Mouse (Mus musculus): ENCODE results near the gene Ada.

The Ada gene

DNA sequence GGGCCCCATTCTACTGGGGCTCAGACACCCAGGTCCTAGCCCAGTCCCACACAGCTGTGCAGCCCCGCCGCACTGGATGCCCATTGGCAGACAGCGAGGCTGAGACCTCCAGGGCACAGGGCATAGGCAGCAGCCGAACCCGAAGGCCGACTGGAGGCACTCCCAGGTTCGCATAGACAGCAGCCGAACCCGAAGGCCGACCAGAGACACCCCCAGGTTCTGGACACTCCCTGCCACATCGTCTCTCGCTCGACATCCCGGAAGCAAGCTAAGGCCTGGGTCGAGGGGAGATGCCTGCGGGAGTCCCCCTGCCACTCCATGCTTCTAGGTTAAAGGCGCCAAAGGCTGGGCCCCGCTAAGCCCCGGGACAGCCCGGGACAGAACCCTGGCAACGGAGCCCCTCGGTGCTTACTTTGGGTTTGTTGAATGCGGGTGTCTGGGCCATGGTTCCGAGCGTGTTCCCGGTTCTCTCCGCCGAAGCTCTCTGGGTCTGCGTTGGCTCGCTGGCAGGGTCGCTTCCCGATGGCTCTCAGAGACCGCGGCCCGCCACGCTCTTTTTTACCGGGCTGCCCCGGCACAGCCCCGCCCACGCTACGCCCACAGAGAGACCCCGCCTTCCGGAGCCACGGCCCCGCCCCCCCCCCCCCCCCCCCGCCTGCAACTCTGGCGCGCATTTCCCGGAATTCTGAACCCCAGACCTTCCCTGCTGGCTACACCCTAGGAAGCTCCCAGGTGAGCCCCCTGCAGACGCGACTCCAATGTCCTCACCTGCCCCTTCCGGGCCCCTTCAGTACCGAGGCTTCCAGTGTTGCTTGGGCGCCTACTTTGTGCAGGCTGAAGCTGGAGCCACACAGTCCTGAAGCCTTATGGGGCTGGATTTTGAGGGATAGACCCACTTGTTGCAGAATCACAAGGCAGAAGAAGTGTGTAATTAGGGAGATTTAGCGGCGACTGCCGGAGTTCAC, at the start of gene Ada:
Gene Ada (minus strand): TSS at position 593 of the 965 bp plus-strand sequence.
- peak; percentile 65 to 88 for DNase-seq

DNA sequence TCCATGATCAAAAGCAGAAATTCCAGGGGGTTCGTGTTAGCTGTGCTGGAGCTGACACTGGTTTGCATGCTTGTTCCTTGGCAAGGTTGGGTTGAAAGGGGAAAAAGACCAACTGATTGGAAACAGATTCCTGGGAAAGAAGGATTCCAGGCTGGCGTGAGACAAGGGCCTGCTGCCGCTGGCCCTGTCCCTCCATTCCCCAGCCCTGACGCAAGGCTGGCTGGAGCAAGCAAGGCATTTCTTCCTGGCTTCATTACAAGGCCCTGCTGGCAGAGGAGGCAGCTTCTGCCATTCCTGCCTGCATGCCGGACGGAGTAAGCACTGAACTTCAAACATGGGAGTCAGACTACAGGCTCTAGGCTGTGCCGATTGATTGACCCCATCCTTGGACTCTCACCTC, 48.4 kb upstream of the Ada start:
- DNase-seq: no peak

DNA sequence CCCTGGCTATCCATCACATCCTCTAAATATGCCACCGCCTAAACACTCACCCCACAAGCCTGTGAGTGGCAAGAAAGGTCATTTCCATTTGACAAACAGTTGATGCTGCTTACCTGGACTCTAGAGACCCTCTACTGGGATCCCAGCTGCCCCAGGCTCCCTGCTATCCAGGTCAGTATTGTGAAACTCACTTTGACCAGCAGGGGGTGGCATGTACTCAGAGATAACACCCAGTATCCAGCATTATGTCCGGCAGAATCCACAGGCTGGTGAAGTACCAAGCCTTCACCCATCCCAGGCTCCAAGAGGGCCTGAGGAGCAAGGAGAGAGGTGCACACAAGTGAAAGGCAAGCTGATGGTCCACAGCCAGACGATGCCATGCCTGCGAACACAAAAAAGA, 38.4 kb upstream of the Ada start:
- peak; percentile 62 to 84 for DNase-seq

- peak; percentile 65 to 68 for DNase-seq
These were observed 37.7 kb upstream of the Ada start for GRCm38 (mm10) chr2:163787709-163788108.

- no peak for DNase-seq
These were observed 37.0 kb upstream of the Ada start for GRCm38 (mm10) chr2:163787086-163787485.

- DNase-seq: no peak
These were observed 33.9 kb upstream of the Ada start for GRCm38 (mm10) chr2:163783901-163784300.

- no peak for DNase-seq
These were observed 33.3 kb upstream of the Ada start for GRCm38 (mm10) chr2:163783368-163783767.

GRCm38 (mm10) chr2:163778896-163779295, 28.9 kb upstream of the Ada start:
- DNase-seq: no peak

- DNase-seq: no peak
These were observed 27.0 kb upstream of the Ada start for GRCm38 (mm10) chr2:163777061-163777460.

DNA sequence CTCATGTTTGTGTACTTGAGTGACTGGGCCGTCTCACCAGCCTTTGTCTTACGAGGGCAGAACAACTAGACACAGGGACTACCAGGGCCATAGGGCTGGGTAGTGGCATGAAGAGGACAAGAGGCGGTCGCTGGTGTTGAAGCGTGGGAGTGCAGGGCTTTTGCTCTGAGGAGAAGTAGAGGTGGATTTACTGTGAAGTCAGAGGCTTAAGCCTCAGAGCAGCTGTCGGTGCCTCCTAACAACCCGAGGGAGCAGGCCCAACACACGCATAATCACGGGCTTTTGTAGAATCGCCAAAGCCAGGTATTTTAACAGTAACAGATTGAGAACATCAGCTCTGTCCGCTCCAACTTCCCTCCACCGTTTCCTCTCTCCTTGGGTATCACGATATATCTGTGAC, 26.6 kb upstream of the Ada start:
- no peak for DNase-seq

GRCm38 (mm10) chr2:163770731-163771130, 20.7 kb upstream of the Ada start:
- DNase-seq: no peak

- no peak for DNase-seq
These were observed 16.9 kb upstream of the Ada start for GRCm38 (mm10) chr2:163766890-163767289.

DNA sequence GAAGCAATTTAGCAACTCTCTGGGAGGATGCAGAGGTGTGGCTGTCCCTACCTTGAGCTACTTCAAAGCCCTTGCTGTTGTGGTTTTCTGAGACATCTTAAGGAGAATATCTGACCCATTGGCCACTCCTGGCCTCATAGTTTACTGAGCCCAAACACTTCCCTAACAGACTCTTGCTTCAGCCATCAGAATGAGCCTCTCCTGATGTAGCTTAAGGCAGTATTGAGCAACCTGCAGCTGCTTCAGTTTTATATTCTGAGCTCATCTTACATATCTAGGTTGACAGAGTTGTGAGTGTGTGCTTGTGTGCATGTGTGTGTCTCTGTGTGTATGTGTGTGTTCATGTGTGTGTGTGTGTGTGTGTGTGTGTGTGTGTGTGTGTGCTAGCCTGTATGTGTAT, 16.2 kb upstream of the Ada start:
- no peak for DNase-seq

GRCm38 (mm10) chr2:163761402-163761801, 11.4 kb upstream of the Ada start:
- DNase-seq: peak in 1 of 2 experiments; percentile 16

DNA sequence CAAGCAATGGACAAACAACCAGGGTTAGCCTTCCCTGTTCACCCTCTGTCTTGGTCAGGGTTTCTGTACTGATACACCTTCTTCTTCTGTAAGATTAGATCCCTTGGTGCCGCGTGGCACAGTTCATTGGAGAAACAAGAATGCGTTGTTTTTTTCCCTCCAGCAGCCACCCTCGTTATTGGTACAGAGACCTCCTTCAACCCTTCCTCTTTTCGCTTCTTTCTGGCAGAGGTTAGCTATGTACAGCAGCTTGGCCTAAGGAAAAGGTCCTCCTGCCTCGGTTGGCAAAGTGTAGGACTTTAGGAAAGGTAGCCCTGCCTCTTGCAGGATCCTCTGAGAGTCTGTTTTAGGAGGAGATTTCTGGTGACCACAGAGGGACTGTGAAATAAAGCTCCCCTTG, 10.6 kb upstream of the Ada start:
- no peak for DNase-seq

- DNase-seq: no peak
These were observed 8.1 kb upstream of the Ada start for GRCm38 (mm10) chr2:163758146-163758545.

DNA sequence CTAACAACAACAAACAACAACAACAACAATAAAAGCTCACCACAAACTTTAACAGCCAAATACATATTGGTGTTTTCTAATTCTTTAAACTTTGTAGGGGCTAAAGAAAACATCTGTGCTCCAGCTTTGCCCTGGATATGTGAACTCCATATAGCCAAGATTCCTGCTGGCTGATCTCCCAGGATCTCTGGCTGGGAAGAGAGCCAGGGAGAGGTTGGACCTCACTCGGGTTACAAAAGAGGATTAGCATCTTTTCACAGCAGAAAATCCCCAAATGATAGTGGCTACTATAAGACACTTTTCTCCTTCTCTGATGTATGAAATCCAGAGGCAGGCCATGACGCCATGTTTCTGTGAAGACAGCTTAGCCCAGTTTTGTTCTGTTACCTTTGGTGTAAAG, 6.7 kb upstream of the Ada start:
- DNase-seq: peak; percentile 45 to 66

DNA sequence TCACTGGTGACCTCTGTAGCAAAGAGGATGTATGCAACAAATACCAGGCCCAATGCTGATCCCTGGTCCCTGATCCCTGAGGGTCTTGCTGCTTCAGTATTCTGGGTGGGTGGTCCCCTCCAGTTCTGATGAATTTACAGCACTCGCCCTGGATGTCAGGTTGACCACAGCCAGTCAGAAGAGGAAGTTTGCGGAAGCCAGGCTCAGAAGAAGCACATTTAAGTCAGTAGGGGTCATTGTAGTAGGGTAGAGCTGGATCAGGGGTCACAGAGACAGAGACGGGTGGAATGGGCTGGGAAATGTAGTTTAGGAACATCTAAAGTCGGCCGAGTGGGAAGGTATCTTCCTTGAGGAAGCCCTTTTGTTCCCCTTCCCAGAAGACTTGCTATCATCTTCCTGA, 4.2 kb upstream of the Ada start:
- DNase-seq: no peak

DNA sequence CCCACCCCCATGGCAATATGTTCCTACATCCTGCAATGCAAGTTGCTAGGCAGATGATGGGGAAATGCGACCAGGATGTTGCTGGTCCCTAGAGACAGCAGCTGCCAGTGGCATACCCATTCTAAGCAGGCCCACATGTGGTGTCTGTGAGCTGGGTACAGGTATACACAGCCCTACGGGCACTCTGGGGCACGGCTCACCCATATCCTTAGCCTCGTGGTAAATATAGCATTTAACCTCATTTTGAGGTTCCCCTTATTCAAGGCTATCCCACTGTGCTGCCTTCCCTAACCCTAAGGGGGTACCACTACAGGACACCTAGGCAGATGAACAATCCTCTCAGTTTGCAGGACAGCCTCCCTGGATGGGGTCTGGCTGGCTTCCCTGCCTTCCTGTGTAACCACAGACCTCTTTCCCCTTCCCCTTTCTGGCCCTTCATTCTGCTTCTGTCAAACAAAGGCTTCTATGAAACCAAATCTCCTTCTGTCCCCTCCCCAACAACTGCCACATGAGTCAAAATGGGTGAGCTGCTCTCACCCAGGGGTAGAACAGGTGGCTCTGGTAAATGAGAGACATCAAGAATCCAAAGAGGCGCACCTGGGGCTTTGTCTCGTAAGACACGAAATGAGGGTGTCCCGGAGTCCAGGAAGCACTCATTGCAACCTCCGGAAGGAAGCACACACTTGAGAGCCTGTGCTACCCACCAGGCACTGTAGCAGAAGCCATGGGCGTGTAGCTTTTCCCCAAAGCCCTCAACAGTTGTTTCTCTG, 5.1 kb downstream of the Ada start:
- DNase-seq: no peak

- DNase-seq: peak; percentile 32 to 46
These were observed 6.7 kb downstream of the Ada start for GRCm38 (mm10) chr2:163743357-163743756.

GRCm38 (mm10) chr2:163742656-163743055, 7.4 kb downstream of the Ada start:
- no peak for DNase-seq

DNA sequence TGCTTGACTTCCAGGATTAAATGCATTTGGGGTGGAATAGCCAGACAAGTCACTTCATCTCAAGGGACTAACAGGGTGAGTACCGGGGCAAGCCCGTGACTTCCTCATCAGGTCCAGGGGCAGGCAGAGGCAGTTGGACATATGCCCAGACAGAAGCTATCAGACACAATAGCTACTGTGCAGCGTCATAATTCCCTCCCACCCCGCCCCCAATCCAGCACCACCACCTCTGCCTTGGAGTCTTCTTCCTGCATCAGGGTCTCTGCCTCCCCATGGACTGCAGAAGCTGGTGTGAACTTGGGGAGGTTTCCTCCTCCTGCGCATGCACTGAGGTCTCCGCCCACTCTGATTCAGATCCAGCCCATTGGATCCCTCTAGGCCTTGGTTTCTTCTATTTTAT, 14.1 kb downstream of the Ada start:
- DNase-seq: peak; percentile 72 to 88

DNA sequence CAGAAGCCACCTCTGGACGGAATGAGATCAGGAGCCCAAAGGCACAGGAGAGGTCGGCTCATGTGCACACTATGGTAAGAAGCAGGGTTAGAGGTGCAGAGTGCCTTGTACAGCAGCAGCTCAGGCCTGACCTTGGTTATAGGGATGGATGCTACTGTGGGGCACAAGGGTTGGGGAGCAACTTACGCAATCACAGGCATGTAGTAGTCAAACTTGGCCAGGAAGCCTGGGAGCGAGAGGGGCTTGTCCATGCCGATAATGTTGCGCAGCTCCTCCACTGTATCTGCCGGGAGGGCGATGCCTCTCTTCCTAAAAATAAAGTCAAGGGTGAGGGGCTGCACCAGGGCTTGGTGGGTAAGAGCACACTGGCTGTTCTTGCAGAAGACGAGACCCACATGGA, 14.9 kb downstream of the Ada start:
- no peak for DNase-seq

GRCm38 (mm10) chr2:163732021-163732420, 18.0 kb downstream of the Ada start:
- peak; percentile 37 to 42 for DNase-seq
